In the genomic region with DNA sequence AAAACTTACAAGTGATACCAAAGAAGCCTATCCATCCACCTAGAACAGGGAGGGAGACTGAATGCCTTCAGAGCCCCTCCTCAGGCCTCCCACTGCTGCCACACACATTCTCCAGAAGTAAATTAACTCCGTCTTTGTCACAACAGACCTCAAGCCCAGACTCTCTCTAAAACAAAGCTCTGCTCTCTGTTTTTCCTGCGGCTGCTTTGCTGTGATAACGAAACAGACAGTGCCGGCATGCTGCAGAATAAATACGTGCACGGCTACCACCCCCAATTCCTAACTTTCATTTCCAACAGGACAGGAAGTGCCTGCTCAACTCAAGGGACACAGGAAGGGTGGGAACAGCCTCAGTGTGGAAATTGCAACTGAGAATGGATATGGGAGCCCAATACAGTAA, we compare ENCODE assay signal across 8 mouse cellular contexts. TPM values are rescaled to one million over a fixed set of nuclear protein-coding genes. Genes with fewer than 3 reads are reported as not detected.
DNase-seq lines count a peak whose midpoint lies in the region; ATAC-seq lines count a peak whose summit lies in the region.

Rbms2 (minus strand) TSS at position 309 of the 400 bp plus-strand sequence.

- H3K9ac ChIP-seq in intestine, embryonic 16.5 days (ENCODE audit: low read depth, low read length): peak within 1 kb of the TSS; percentile 49
- H3K9ac ChIP-seq in neural tube, embryonic 13.5 days: peak within 1 kb of the TSS; percentile 38

- peak; percentile 21 for DNase-seq in adrenal gland, adult 2 months
- DNase-seq in gastrocnemius, postnatal 25 days: peak; percentile 38
- DNase-seq in liver: peak; percentile 26
- DNase-seq in spleen, postnatal 36 days (ENCODE audit: low spot score in 2 of 2): no peak

- ATAC-seq in erythroblast, adult 5-6 weeks (replicated peaks; ENCODE audit: low FRiP score, poor library complexity, severe bottlenecking): no peak
- no peak for ATAC-seq in intestine, embryonic 16.5 days
- no peak for ATAC-seq in neural tube, embryonic 13.5 days (ENCODE audit: low read depth)

- WGBS in intestine, embryonic 16.5 days: 3% methylated on average over 6 of the region's 6 CpGs
- 5% methylated on average over 6 of the region's 6 CpGs for WGBS in neural tube, embryonic 13.5 days

- H3K4me2 ChIP-seq in intestine, embryonic 16.5 days (ENCODE audit: low read depth, low read length): peak within 1 kb of the TSS; percentile 53
- H3K4me2 ChIP-seq in neural tube, embryonic 13.5 days: peak within 1 kb of the TSS; percentile 39

- no peaks in the 10 kb centered on the region for H3K9me3 ChIP-seq in erythroblast, embryonic 14.5 days (ENCODE audit: control insufficient read depth, low read length)
- H3K9me3 ChIP-seq in intestine, embryonic 16.5 days (ENCODE audit: control insufficient read depth, low read length): no peaks in the 10 kb centered on the region
- no peaks in the 10 kb centered on the region for H3K9me3 ChIP-seq in neural tube, embryonic 13.5 days

- peaks cover 25% of the 10 kb centered on the region for H3K4me1 ChIP-seq in erythroblast, embryonic 14.5 days (ENCODE audit: control insufficient read depth)
- peaks cover 12% of the 10 kb centered on the region for H3K4me1 ChIP-seq in intestine, embryonic 16.5 days (ENCODE audit: control insufficient read depth, insufficient read depth, low read length)
- H3K4me1 ChIP-seq in neural tube, embryonic 13.5 days (replicated peaks): peaks cover 16% of the 10 kb centered on the region

- H3K4me3 ChIP-seq in erythroblast, embryonic 14.5 days (replicated peaks): peak within 1 kb of the TSS; percentile 13
- peak within 1 kb of the TSS; percentile 30 for H3K4me3 ChIP-seq in intestine, embryonic 16.5 days (ENCODE audit: low read length)
- no peak within 1 kb of the TSS for H3K4me3 ChIP-seq in neural tube, embryonic 13.5 days

- H3K27me3 ChIP-seq in erythroblast, embryonic 14.5 days (ENCODE audit: control insufficient read depth): no peaks in the 10 kb centered on the region
- H3K27me3 ChIP-seq in intestine, embryonic 16.5 days (replicated peaks; ENCODE audit: control insufficient read depth, insufficient read depth, low read length): no peaks in the 10 kb centered on the region
- no peaks in the 10 kb centered on the region for H3K27me3 ChIP-seq in neural tube, embryonic 13.5 days

- peak within 1 kb of the TSS; percentile 62 for H3K27ac ChIP-seq in intestine, embryonic 16.5 days (ENCODE audit: low read length)
- no peak within 1 kb of the TSS; the same call in 1 of the 2 replicates for H3K27ac ChIP-seq in neural tube, embryonic 13.5 days (replicated peaks)

- no peaks in the 10 kb centered on the region for H3K36me3 ChIP-seq in erythroblast, embryonic 14.5 days (ENCODE audit: control insufficient read depth)
- H3K36me3 ChIP-seq in intestine, embryonic 16.5 days (ENCODE audit: control insufficient read depth, insufficient read depth, low read length): no peaks in the 10 kb centered on the region
- no peaks in the 10 kb centered on the region for H3K36me3 ChIP-seq in neural tube, embryonic 13.5 days

RNA-seq across cellular contexts. Expression of gene Rbms2, which starts in this region (rescaled TPM):
- 0.72 and 0.93 TPM in 2 replicates for polyA plus RNA-seq in erythroblast, embryonic 14.5 days (2012)
- total RNA-seq in erythroblast, adult 5-6 weeks (2015; ENCODE audit: low replicate concordance): 1.9 and 5.0 TPM in 2 replicates
- 0.51 and 6.8 TPM in 2 replicates for total RNA-seq in erythroblast, adult 5-6 weeks (2017; ENCODE audit: low replicate concordance)
- 100 to 1,000 TPM in 1 of 2 experiments, 10 to 100 TPM in 1; 99.3 to 124 TPM for total RNA-seq in adrenal gland, adult 2 months (2021)
- 118 and 130 TPM in 2 replicates for polyA plus RNA-seq in adrenal gland, adult 2 months (2012; rRNA removed)
- 10 to 100 TPM; 54.4 to 61.5 TPM for total RNA-seq in gastrocnemius, postnatal 25 days (2021)
- polyA plus RNA-seq in intestine, embryonic 16.5 days (2015; fragmentation: Nextera tagmentation; extraction: Ambion mirVana): 24.9 and 25.2 TPM in 2 replicates
- polyA plus RNA-seq in neural tube, embryonic 13.5 days (2015; fragmentation: Nextera tagmentation; extraction: Ambion mirVana): 12.4 and 12.7 TPM in 2 replicates

Comparison
In these comparisons a context has a peak if more than half of its experiments do, and no peak if none do; other contexts are left out.
1. RNA of gene Rbms2 (total RNA-seq): 99.3 to 124 TPM in adrenal gland, adult 2 months and 54.4 to 61.5 TPM in gastrocnemius, postnatal 25 days; 0.51 to 6.8 TPM in erythroblast, adult 5-6 weeks; every median in the first group is over 4 times any median in the second.
2. DNase-seq: peak in adrenal gland, adult 2 months (single experiment), gastrocnemius, postnatal 25 days (single experiment) and liver (single experiment); none in spleen, postnatal 36 days (0 of 2).